Mouse (Mus musculus) spleen, postnatal 36 days (tissue): Measurements from ENCODE around the gene Nfil3.

Experiments used
- DNase-seq, 2 experiments: peaks; one replicate each; pipeline ENCODE4 v3.0.0; 2022; ENCODE audit warnings: low spot score in 2 of 2, mixed read lengths in 1 of 2

Nfil3 gene

GRCm38 (mm10) chr13:52982703-52983102 lies 1.8 kb upstream of the Nfil3 start:
- DNase-seq, result peak; percentile 71 to 81

DNA sequence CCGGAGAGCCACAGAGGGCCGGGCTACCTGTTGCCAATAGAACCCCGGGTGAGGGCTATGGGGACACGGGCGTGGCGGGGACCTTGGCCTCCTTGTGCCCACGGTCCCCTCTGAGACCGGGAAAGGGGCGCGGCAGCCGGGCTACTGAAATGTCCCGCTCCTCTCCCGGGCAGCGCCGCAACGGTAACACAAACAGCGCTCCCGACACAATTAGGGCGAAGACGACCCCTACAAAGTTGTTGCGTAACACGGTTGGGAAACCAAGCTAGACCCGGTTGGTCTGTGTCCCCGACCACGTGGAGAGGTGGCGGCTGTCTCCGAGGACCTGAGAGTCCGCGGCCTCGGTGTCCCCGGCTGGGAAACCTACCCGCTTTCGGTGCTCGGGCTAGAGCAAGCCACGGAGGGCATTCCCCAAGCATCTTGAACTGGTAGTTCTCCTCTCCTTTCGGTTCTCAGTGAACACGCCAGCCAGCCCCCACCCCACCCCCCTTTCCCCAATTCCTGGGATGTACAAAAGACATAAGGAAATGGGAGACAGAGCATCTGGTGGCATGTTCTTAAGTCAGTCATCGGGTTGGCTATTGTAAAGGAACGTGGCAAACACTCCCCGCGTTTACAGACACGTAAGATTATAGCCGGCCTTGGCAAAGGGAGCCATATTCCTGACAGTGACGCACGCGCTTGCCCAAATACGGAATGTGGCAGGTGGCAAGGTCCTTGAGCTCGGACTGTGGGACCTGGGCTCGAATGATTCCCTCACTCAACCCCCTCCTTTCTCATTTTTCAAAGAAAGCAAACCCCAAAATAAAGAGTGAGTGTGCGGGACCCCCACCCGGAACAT lies 788 bp upstream of the Nfil3 start:
- DNase-seq, result peak in 1 of 2 experiments; percentile 17

GRCm38 (mm10) chr13:52980211-52980950 lies 492 bp downstream of the Nfil3 start:
- DNase-seq, result no peak

GRCm38 (mm10) chr13:52979331-52980051 lies 1.4 kb downstream of the Nfil3 start:
- no peak for DNase-seq

DNA sequence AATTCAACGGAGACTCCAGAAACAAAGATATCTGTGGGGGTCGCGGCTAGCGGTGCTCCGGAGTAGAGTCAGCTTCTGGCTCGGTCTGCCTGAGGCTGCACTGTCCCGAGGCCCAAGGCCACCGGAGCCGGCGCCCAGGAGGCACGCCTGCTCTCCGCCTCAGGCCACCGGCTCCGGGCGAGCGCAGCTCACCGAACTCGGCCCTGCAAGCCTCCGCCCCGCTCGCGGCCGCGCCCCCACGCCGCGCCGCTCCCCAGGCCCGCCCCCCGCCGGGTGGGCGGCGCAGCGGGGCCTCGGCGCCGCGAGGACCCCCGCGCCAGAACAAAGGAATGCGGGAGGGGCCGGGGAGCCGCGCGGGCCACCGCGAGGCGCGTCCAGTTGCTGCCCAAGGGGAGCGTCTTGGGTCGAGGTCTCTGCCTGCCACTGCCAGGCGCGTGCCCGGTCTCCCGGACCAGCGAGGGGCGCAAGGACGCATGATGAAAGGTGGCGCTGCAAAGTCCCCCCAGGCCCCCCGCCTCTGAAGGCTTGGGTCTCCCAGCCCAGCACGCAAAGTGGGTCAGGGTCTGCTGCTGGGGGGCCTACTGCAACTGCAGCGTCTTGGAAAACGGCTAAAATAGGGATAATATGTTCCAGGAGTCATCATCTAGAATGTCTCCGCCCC lies 2.4 kb downstream of the Nfil3 start:
- no peak for DNase-seq

DNA sequence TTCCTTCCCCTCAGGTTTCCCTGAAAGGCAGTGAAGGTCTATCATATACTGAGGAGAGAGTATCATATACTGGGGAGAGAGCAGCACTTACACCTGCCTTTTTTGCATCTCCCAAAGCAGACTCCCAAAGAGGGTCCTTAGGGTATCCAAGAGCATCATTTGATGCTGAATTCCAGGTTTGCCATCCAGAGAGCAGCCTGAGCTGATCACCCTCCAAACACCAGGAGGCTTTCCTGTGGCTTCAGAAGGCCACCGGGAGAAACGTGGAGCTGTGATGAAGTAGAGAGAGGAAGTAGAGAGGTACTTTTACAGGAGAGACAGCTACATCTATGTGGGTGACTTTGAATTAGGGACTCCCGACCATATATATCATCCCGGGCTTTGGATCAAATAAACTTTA lies 3.1 kb downstream of the Nfil3 start:
- DNase-seq, result no peak

DNA sequence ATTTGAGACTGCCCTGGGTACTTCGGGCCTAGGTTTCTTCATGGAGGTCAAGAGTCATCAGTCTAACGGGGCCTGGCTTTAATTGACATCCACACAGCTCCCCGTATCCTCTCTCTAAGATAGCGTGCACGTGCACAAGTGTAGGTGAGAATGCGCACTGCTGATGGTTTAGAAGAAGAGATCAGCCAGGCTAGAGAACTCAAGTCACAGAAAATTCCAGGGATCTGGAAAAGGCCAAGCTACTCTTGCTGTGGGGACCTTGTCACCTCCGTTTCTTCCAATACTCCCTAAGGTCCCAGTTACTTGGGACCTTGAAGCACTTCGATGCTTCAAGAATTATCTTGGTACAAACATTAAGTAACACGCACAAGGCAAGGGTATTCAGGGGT lies 3.7 kb downstream of the Nfil3 start:
- DNase-seq, result no peak

DNA sequence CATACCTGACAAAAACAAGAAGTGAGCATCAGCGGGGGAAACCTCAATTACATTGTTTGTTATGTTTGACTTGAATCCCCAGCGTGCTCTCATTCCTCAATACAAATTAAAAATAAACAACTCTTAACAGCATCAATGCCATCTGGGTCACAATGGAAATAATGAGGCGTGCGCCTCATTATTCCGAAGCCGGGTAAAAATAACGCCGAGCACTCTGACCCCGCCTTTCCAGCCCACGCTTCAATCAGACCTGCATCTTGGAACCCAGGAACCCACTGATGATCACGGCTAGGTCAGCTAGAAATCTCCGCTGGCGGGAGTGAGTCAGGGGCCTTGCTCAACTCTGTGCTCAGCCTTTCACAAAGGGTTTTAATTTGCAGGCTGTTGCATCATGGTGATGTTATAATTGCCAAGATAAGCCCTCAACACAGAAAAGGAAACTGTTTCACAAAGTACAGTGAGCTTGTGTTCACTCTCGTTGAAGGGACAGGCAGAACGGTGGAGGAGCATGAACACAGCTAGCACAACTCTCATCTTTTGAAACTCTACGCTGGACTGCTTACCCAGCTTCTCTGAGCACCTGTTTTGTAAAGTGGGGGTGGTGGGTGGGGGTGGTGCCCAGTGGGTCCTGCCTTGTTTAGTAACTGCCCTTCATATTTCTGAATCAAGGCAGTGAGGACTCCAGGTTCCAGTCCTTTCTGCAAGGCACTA lies 4.2 kb downstream of the Nfil3 start:
- DNase-seq, result no peak

DNA sequence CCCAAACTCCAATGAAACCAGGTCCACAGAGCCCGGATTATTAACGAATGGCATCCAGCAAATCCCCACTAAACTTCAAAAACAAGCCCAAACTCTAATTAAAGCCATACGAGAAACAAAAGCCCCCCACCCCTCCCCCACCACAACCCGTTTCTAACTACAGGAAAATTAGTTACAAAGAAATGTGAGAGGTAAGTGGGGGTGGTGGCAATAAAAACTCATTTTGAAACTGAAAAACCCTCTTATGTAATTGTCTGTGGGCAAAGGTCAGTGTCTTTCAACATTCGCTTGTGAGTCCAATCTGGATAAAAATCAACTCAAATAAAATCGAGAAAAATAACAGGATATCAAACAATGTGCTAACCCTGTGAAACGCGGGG lies 4.8 kb downstream of the Nfil3 start:
- no peak for DNase-seq

- no peak for DNase-seq
Measured at GRCm38 (mm10) chr13:52974676-52975075, 6.2 kb downstream of the Nfil3 start.

DNA sequence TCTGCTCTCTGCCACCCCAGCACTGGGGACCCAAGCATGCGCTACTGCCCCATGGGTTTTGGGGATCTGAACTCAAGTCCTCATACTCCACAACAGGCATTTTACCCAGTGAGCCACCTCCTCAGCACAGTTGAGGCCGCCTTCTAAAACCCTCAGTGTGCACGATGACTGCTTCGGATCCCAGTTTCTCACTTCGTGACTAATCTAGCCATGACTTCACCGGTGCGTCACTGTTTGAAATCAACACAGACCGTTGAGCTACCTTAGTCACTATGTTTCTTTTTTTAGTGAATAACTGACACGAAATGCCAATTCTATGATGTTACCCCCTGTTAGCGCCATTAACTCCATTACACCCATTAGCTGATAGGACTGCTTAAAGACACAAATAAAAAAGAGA lies 7.4 kb downstream of the Nfil3 start:
- DNase-seq, result no peak

DNA sequence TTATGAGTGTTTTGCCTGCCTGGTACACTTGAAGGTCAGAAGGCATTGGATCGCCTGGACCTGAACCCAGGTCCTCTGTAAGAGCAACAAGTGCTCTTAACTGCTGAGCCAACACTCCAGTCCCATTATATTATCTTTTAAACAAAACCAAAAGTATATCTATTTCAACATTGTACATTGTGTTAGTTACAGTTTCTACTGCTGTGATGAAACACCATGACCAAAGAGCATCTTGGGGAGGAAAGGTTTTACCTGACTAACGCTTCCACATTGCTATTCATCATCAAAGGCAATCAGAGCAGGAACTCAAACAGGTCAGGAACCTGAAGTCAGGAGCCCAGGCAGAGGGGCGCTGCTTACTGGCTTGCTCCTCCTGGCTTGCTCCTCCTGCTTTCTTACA lies 8.2 kb downstream of the Nfil3 start:
- DNase-seq, result no peak

- DNase-seq, result no peak
Measured at GRCm38 (mm10) chr13:52970876-52971275, 10.0 kb downstream of the Nfil3 start.

GRCm38 (mm10) chr13:52962922-52963321 lies 18.0 kb downstream of the Nfil3 start:
- DNase-seq, result no peak

GRCm38 (mm10) chr13:52962361-52962760 lies 18.5 kb downstream of the Nfil3 start:
- DNase-seq, result no peak

GRCm38 (mm10) chr13:52953779-52954553 lies 26.9 kb downstream of the Nfil3 start:
- no peak for DNase-seq

DNA sequence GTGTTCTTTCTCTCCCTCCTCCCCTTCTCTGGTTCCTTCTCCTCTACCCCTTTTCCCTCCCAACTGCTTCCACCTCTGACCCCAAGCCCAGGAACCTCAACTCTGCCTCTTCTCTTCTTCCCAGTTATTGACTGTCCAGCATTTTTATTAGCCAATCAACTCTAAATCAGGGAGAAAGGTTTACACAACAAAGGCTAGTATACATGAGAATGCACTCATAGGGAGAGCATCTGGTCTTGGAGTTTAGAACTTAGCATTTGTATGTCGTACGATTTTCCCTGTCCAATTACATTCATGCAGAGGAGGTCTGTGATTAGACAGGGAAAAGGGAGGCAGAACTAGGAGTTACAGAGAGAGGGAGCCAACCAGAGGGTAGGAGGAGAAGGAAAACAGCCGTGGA lies 31.7 kb downstream of the Nfil3 start:
- DNase-seq, result no peak

DNA sequence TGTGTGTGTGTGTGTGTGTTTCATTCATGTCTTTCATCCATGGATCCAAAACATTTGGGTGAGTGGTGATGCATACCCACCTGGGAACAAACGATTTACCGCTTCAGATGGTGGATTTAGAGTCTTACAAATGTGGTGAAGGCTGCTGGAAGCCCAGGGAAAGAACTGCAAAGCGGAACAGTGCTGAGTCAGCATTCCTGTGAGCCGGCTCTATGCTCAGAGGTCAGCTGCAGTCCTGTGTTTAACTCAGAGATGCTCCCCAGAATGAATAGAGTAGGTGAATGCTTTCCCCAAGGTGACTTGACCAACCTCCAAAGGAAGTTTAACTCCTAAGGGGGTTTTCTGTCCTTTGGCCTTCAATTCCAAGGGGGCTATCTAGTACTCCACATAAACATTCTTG lies 33.3 kb downstream of the Nfil3 start:
- DNase-seq, result no peak

DNA sequence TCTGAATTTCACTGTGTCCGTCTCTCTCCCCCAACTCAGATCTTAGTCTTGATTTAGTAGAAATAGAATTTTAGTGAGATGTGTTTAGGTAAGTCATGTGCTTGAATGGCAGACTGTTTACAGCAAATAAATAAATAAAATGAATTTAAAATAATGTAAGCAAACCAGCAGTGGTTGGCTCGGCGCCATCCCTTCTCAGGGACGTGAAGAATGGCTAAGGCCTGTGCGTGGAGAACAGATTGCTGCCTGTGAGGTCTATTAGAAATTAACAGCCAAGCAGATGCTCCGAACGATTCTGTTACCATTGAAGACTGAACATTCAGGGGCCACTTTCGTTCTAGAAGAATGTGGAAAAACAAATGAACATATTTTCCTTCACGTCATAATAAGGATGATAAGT lies 35.1 kb downstream of the Nfil3 start:
- no peak for DNase-seq

DNA sequence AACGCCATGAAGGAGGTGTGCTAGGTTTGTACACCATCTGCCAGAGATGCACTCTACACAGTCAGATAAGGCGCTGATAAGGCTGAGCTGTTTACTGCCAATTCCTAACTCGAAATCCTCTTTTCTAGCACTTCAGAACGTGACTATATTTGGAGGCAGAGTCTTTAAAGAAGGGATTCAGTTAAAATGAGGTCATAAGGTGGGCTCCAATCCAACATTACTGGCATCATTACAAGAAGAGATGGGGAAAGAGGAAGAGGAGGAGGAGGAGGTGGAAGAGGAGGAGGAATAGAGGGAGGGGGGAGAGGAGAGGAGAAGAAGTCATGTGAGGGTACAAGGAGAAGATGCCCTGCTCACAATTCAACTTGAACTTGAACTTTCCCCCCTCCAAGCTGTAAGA lies 36.8 kb downstream of the Nfil3 start:
- DNase-seq, result no peak
